Mouse (Mus musculus): Measurements from ENCODE around the gene Rps6kb1. TPM values are rescaled to one million over a fixed set of nuclear protein-coding genes. Genes with fewer than 3 reads are reported as not detected.
"Not testable (repeated sequence)": the region's sequence is repeated elsewhere in the genome, so short reads cannot be mapped to it uniquely, and the experiment has no call there.

Gene Rps6kb1
- polyA plus RNA-seq, 1 experiment from 2014 or later = 66.4 TPM

DNA sequence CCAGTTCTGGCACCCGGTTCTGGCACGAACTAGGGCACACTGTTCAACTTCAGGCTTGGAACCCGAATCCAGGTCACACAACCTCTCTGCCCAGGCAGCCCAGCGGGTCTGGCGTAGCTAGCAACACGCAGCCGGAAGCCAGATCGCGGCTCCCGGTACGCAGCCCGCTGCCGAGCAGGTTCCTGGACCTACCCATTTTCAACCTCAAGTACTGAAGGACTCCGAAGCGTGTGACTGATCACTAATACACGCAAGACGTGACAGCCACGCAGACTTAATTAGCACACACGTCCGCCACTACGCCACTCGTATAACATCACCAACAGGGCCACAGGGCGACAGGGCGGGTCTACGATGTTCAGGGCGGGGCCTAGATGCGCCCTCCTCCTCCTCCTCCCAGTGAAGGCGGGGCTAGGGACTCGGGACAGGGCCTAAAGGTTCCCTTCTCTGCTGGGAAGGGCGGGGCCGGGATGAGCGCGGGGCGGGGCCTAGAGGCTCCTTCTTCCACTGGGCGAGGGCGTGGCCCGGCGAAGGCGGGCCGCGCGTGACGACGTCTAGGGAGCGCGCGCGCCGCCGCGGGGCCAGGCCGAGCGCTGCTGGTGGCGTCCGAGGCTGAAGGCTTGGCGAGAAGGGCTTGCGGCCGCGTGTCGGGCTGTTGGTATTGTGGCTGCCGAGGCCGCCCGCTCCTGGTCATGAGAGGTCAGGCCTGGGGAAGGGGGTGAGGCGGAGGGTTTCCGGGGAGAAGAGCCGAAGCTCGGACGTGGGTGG lies 60.3 kb downstream of the Rps6kb1 start, which contains the start of gene Rnft1:
Gene Rnft1, plus strand, starts transcription at position 557 of the 768 bp plus-strand sequence.
- Histone ChIP-seq H3K9me3 (ENCODE audit: control insufficient read depth, low read length) (no peaks in the 10 kb centered on the region), H3K4me1 (replicated peaks; ENCODE audit: control insufficient read depth, insufficient read depth, low read length) (no peaks in the 10 kb centered on the region), H3K36me3 (ENCODE audit: control insufficient read depth, insufficient read depth, low read length) (no peaks in the 10 kb centered on the region), H3K4me2 (ENCODE audit: low read depth, low read length, severe bottlenecking) (peak within 1 kb of the TSS; percentile 83), H3K9ac (ENCODE audit: low read length) (peak within 1 kb of the TSS; percentile 61), H3K27ac (ENCODE audit: low read depth, low read length) (no peak within 1 kb of the TSS), H3K27me3 (ENCODE audit: control insufficient read depth, insufficient read depth, low read length) (no peaks in the 10 kb centered on the region), H3K4me3 (ENCODE audit: low read depth, low read length) (peak within 1 kb of the TSS; percentile 45)
- peak; percentile 100 for DNase-seq (ENCODE audit: low spot score)
- under 1% methylated on average over 65 of the region's 68 CpGs for WGBS
- peak; percentile 97 for ATAC-seq (replicated peaks; ENCODE audit: low FRiP score)

GRCm38 (mm10) chr11:86473576-86473975 lies 71.0 kb downstream of the Rps6kb1 start:
- 77% methylated on average over 3 of the region's 3 CpGs for WGBS
- ATAC-seq (replicated peaks; ENCODE audit: low FRiP score) (no peak), DNase-seq (ENCODE audit: low spot score) (no peak)
- Histone ChIP-seq H3K27me3 (ENCODE audit: control insufficient read depth, insufficient read depth, low read length) (no peaks in the 10 kb centered on the region), H3K36me3 (ENCODE audit: control insufficient read depth, insufficient read depth, low read length) (no peaks in the 10 kb centered on the region), H3K4me1 (replicated peaks; ENCODE audit: control insufficient read depth, insufficient read depth, low read length) (no peaks in the 10 kb centered on the region), H3K9me3 (ENCODE audit: control insufficient read depth, low read length) (no peaks in the 10 kb centered on the region), H3K4me3 (ENCODE audit: low read depth, low read length) (no peak overlapping the region), H3K9ac (ENCODE audit: low read length) (no peak overlapping the region), H3K27ac (ENCODE audit: low read depth, low read length) (no peak overlapping the region), H3K4me2 (ENCODE audit: low read depth, low read length, severe bottlenecking) (no peak overlapping the region)

DNA sequence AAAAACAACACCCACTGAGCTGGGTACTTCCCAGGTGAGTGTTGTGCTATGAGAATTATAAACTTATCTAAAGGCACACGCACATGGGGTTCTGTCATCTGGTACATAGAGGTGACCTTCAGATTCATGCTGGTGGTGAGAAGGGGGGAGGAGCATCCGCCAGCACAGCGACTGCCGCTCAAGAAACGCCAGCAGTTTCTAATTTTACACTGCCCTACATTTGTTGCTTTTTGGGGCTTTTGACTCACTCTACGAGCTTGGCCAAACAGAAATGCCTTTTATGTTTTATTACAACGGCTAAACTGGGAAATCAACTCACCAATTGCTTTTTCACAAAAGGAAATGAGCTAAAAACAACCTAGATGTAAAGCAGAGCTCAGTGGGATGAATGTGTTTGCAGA lies 71.8 kb downstream of the Rps6kb1 start:
- Histone ChIP-seq H3K27ac (ENCODE audit: low read depth, low read length) (no peak overlapping the region), H3K4me2 (ENCODE audit: low read depth, low read length, severe bottlenecking) (no peak overlapping the region), H3K36me3 (ENCODE audit: control insufficient read depth, insufficient read depth, low read length) (no peaks in the 10 kb centered on the region), H3K27me3 (ENCODE audit: control insufficient read depth, insufficient read depth, low read length) (no peaks in the 10 kb centered on the region), H3K4me3 (ENCODE audit: low read depth, low read length) (no peak overlapping the region), H3K9me3 (ENCODE audit: control insufficient read depth, low read length) (no peaks in the 10 kb centered on the region), H3K9ac (ENCODE audit: low read length) (no peak overlapping the region), H3K4me1 (replicated peaks; ENCODE audit: control insufficient read depth, insufficient read depth, low read length) (no peaks in the 10 kb centered on the region)
- DNase-seq (ENCODE audit: low spot score) (no peak), ATAC-seq (replicated peaks; ENCODE audit: low FRiP score) (no peak)
- WGBS = 56% methylated on average over 7 of the region's 7 CpGs

- no peak overlapping the region for H3K9ac ChIP-seq (ENCODE audit: low read length)
- ATAC-seq (replicated peaks; ENCODE audit: low FRiP score) (no peak), DNase-seq (ENCODE audit: low spot score) (no peak)
- 41% methylated on average over 6 of the region's 6 CpGs for WGBS
- no peak overlapping the region for H3K4me3 ChIP-seq (ENCODE audit: low read depth, low read length)
- no peaks in the 10 kb centered on the region for H3K9me3 ChIP-seq (ENCODE audit: control insufficient read depth, low read length)
- H3K4me1 ChIP-seq (replicated peaks; ENCODE audit: control insufficient read depth, insufficient read depth, low read length) = no peaks in the 10 kb centered on the region
- H3K27me3 ChIP-seq (ENCODE audit: control insufficient read depth, insufficient read depth, low read length) = no peaks in the 10 kb centered on the region
- H3K4me2 ChIP-seq (ENCODE audit: low read depth, low read length, severe bottlenecking) = no peak overlapping the region
- no peaks in the 10 kb centered on the region for H3K36me3 ChIP-seq (ENCODE audit: control insufficient read depth, insufficient read depth, low read length)
- no peak overlapping the region for H3K27ac ChIP-seq (ENCODE audit: low read depth, low read length)
Observed at GRCm38 (mm10) chr11:86471785-86472184, 72.8 kb downstream of the Rps6kb1 start.

DNA sequence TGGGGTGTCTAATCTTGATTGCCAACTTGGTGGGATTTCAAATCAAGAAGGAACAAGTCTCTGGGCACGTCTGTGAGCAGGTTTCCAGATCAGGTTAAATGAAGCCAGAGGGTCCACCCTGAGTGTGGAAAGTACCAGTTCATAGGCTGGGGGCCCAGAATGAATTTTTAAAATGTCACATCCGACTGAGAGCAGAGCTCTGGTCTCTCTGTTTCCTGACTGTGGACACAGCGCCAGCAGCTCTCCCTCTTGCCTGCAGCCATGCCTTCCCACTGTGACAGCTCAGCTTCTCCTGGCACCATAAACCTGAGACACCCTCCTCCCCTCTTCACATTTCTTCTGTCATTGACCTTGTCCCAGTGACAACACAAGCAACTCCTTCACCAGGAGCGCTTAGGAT lies 75.6 kb downstream of the Rps6kb1 start:
- ATAC-seq (replicated peaks; ENCODE audit: low FRiP score) (no peak), DNase-seq (ENCODE audit: low spot score) (no peak)
- Histone ChIP-seq H3K27me3 (ENCODE audit: control insufficient read depth, insufficient read depth, low read length) (no peaks in the 10 kb centered on the region), H3K9me3 (ENCODE audit: control insufficient read depth, low read length) (no peaks in the 10 kb centered on the region), H3K9ac (ENCODE audit: low read length) (no peak overlapping the region), H3K4me2 (ENCODE audit: low read depth, low read length, severe bottlenecking) (no peak overlapping the region), H3K4me3 (ENCODE audit: low read depth, low read length) (no peak overlapping the region), H3K4me1 (replicated peaks; ENCODE audit: control insufficient read depth, insufficient read depth, low read length) (no peaks in the 10 kb centered on the region), H3K27ac (ENCODE audit: low read depth, low read length) (no peak overlapping the region), H3K36me3 (ENCODE audit: control insufficient read depth, insufficient read depth, low read length) (no peaks in the 10 kb centered on the region)
- WGBS = 70% methylated on average over 4 of the region's 4 CpGs

GRCm38 (mm10) chr11:86468345-86468744 lies 76.3 kb downstream of the Rps6kb1 start:
- Histone ChIP-seq H3K4me3 (ENCODE audit: low read depth, low read length) (no peak overlapping the region), H3K27me3 (ENCODE audit: control insufficient read depth, insufficient read depth, low read length) (no peaks in the 10 kb centered on the region), H3K36me3 (ENCODE audit: control insufficient read depth, insufficient read depth, low read length) (no peaks in the 10 kb centered on the region), H3K9ac (ENCODE audit: low read length) (no peak overlapping the region), H3K27ac (ENCODE audit: low read depth, low read length) (no peak overlapping the region), H3K9me3 (ENCODE audit: control insufficient read depth, low read length) (no peaks in the 10 kb centered on the region), H3K4me1 (replicated peaks; ENCODE audit: control insufficient read depth, insufficient read depth, low read length) (no peaks in the 10 kb centered on the region), H3K4me2 (ENCODE audit: low read depth, low read length, severe bottlenecking) (no peak overlapping the region)
- DNase-seq (ENCODE audit: low spot score) (no peak), ATAC-seq (replicated peaks; ENCODE audit: low FRiP score) (no peak)
- WGBS = 81% methylated on average over 8 of the region's 8 CpGs

DNA sequence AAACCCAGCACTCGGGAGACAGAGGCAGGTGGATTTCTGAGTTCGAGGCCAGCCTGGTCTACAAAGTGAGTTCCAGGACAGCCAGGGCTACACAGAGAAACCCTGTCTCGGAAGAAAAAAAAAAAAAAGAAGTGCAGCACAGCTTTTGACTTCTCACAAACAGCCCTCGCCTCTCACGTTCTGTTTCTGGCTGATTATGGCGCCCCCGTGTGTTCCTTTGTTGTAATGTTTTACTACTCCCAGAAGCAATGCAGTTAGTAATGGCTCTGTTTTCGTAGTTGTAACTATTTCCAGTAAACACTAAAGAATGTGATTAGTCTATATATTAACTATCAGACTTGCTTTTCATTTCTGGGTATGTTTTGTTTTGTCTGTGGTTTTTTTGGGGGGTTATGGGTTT lies 80.3 kb downstream of the Rps6kb1 start:
- not testable (repeated sequence) for ATAC-seq (replicated peaks; ENCODE audit: low FRiP score); H3K27me3 ChIP-seq (ENCODE audit: control insufficient read depth, insufficient read depth, low read length); H3K36me3 ChIP-seq (ENCODE audit: control insufficient read depth, insufficient read depth, low read length); H3K4me3 ChIP-seq (ENCODE audit: low read depth, low read length); H3K4me1 ChIP-seq (replicated peaks; ENCODE audit: control insufficient read depth, insufficient read depth, low read length); H3K4me2 ChIP-seq (ENCODE audit: low read depth, low read length, severe bottlenecking); H3K9me3 ChIP-seq (ENCODE audit: control insufficient read depth, low read length); H3K27ac ChIP-seq (ENCODE audit: low read depth, low read length); H3K9ac ChIP-seq (ENCODE audit: low read length)
- WGBS = 23% methylated on average over 8 of the region's 8 CpGs
- peak; percentile 84 for DNase-seq (ENCODE audit: low spot score)

DNA sequence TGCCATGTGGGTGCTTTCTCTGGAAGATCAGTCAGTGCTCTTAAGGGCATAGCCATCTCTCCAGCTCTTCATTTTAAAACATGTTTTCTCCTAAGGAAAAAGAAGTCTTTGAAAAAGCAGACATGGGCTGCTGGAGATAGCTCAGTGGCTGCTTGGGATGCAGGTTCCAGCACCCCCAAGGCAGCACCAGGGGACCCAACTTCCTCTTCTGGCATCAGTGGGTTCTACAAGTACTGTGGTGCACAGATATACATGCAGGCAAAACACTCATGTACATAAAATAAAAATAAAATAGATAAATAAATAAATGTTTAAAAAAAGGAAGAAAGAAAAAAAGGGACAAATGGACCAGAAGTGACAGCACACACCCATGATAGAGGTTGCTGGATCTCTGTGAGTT lies 82.0 kb downstream of the Rps6kb1 start:
- DNase-seq (ENCODE audit: low spot score) (no peak), ATAC-seq (replicated peaks; ENCODE audit: low FRiP score) (no peak)
- Histone ChIP-seq H3K9me3 (ENCODE audit: control insufficient read depth, low read length) (no peaks in the 10 kb centered on the region), H3K4me3 (ENCODE audit: low read depth, low read length) (no peak overlapping the region), H3K9ac (ENCODE audit: low read length) (no peak overlapping the region), H3K4me2 (ENCODE audit: low read depth, low read length, severe bottlenecking) (no peak overlapping the region), H3K27ac (ENCODE audit: low read depth, low read length) (no peak overlapping the region), H3K36me3 (ENCODE audit: control insufficient read depth, insufficient read depth, low read length) (no peaks in the 10 kb centered on the region), H3K27me3 (ENCODE audit: control insufficient read depth, insufficient read depth, low read length) (no peaks in the 10 kb centered on the region), H3K4me1 (replicated peaks; ENCODE audit: control insufficient read depth, insufficient read depth, low read length) (no peaks in the 10 kb centered on the region)

GRCm38 (mm10) chr11:86458866-86459265 lies 85.7 kb downstream of the Rps6kb1 start:
- Histone ChIP-seq H3K27ac (ENCODE audit: low read depth, low read length) (no peak overlapping the region), H3K36me3 (ENCODE audit: control insufficient read depth, insufficient read depth, low read length) (no peaks in the 10 kb centered on the region), H3K4me1 (replicated peaks; ENCODE audit: control insufficient read depth, insufficient read depth, low read length) (no peaks in the 10 kb centered on the region), H3K27me3 (ENCODE audit: control insufficient read depth, insufficient read depth, low read length) (no peaks in the 10 kb centered on the region), H3K9ac (ENCODE audit: low read length) (no peak overlapping the region), H3K4me2 (ENCODE audit: low read depth, low read length, severe bottlenecking) (no peak overlapping the region), H3K9me3 (ENCODE audit: control insufficient read depth, low read length) (no peaks in the 10 kb centered on the region), H3K4me3 (ENCODE audit: low read depth, low read length) (no peak overlapping the region)
- no peak for DNase-seq (ENCODE audit: low spot score)
- ATAC-seq (replicated peaks; ENCODE audit: low FRiP score) = no peak
- 92% methylated on average over 6 of the region's 6 CpGs for WGBS

Measured in forebrain, embryonic 11.5 days (tissue).